Comparison of ENCODE assay signal across 29 mouse cellular contexts in genomic region chr10:69430138-69430537, GRCm38 (mm10). TPM values are rescaled to one million over a fixed set of nuclear protein-coding genes. Genes with fewer than 3 reads are reported as not detected.
DNase-seq lines count a peak whose midpoint lies in the region; ATAC-seq and TF ChIP-seq lines count a peak whose summit lies in the region.
"Had no signal": no experiment of that assay in that cellular context is flagged by ENCODE, and none has a peak within 500 bp of the region (broad histone marks: within the 10 kb centered on the region; RNA-seq: fewer than 3 reads in every experiment).

No protein-coding gene starts in this region.

- no peak for TF ChIP-seq EP300 in heart, adult 2 months (IDR thresholded peaks at IDR 0.05; ENCODE audit: insufficient read depth, low read depth, low read length)
- no peak for TF ChIP-seq EP300 in lung, postnatal 0 days (IDR thresholded peaks at IDR 0.05)
- TF ChIP-seq EP300 in stomach, postnatal 0 days (optimal IDR thresholded peaks at IDR 0.05): no peak

- TF ChIP-seq POLR2A in heart, adult 2 months (IDR thresholded peaks at IDR 0.05; ENCODE audit: insufficient read depth, low read depth, low read length): no peak

- no peak overlapping the region for H3K4me3 ChIP-seq in heart, adult 2 months
- H3K4me3 ChIP-seq in kidney, postnatal 0 days (replicated peaks; ENCODE audit: low read depth, low read length): no peak overlapping the region
- H3K4me3 ChIP-seq in kidney, embryonic 15.5 days (replicated peaks): no peak overlapping the region
- no peak overlapping the region for H3K4me3 ChIP-seq in lung, postnatal 0 days (ENCODE audit: low read depth, low read length)
- no peak overlapping the region for H3K4me3 ChIP-seq in stomach, postnatal 0 days (ENCODE audit: low read depth, low read length)
- H3K4me3 ChIP-seq: embryonic facial prominence, embryonic 15.5 days; gastrocnemius, adult 2 months; hindbrain, embryonic 10.5 days; hindbrain, embryonic 13.5 days had no signal

- H3K9ac ChIP-seq in heart, adult 2 months (ENCODE audit: low read depth, low read length): no peak overlapping the region
- H3K9ac ChIP-seq in kidney, postnatal 0 days (ENCODE audit: low read depth, low read length): no peak overlapping the region
- no peak overlapping the region for H3K9ac ChIP-seq in kidney, embryonic 15.5 days
- H3K9ac ChIP-seq in lung, postnatal 0 days (replicated peaks; ENCODE audit: low read depth): no peak overlapping the region
- no peak overlapping the region for H3K9ac ChIP-seq in stomach, postnatal 0 days (ENCODE audit: low read length)
- H3K9ac ChIP-seq: embryonic facial prominence, embryonic 15.5 days; forebrain, postnatal 0 days; hindbrain, embryonic 13.5 days had no signal

- no peaks in the 10 kb centered on the region for H3K36me3 ChIP-seq in heart, adult 2 months (ENCODE audit: control insufficient read depth, insufficient read depth, low read length)
- H3K36me3 ChIP-seq in kidney, postnatal 0 days (ENCODE audit: insufficient read depth, low read length): no peaks in the 10 kb centered on the region
- no peaks in the 10 kb centered on the region for H3K36me3 ChIP-seq in kidney, embryonic 15.5 days
- no peaks in the 10 kb centered on the region for H3K36me3 ChIP-seq in lung, postnatal 0 days (ENCODE audit: insufficient read depth, low read length)
- H3K36me3 ChIP-seq in stomach, postnatal 0 days (ENCODE audit: control insufficient read depth, insufficient read depth, low read length): no peaks in the 10 kb centered on the region
- H3K36me3 ChIP-seq: embryonic facial prominence, embryonic 15.5 days; G1E; hindbrain, embryonic 10.5 days; hindbrain, embryonic 13.5 days had no signal

- TF ChIP-seq CTCF in heart, adult 2 months (IDR thresholded peaks at IDR 0.05): no peak
- no peak for TF ChIP-seq CTCF in kidney, postnatal 0 days (IDR thresholded peaks at IDR 0.05; ENCODE audit: low read depth)
- no peak for TF ChIP-seq CTCF in lung, postnatal 0 days (IDR thresholded peaks at IDR 0.05)
- no peak for TF ChIP-seq CTCF in stomach, postnatal 0 days (IDR thresholded peaks at IDR 0.05; ENCODE audit: low read depth)

- H3K27ac ChIP-seq in heart, adult 2 months: no peak overlapping the region
- no peak overlapping the region for H3K27ac ChIP-seq in kidney, postnatal 0 days
- no peak overlapping the region for H3K27ac ChIP-seq in kidney, embryonic 15.5 days
- H3K27ac ChIP-seq in lung, postnatal 0 days (ENCODE audit: low read length): no peak overlapping the region
- H3K27ac ChIP-seq in stomach, postnatal 0 days (replicated peaks): no peak overlapping the region
- H3K27ac ChIP-seq: embryonic facial prominence, embryonic 15.5 days; gastrocnemius, adult 2 months; hindbrain, embryonic 10.5 days; hindbrain, embryonic 13.5 days had no signal

- H3K27me3 ChIP-seq in heart, adult 2 months (ENCODE audit: control insufficient read depth, insufficient read depth, low read length): no peaks in the 10 kb centered on the region
- H3K27me3 ChIP-seq in kidney, postnatal 0 days (ENCODE audit: insufficient read depth, low read length): no peaks in the 10 kb centered on the region
- no peaks in the 10 kb centered on the region for H3K27me3 ChIP-seq in kidney, embryonic 15.5 days
- H3K27me3 ChIP-seq in lung, postnatal 0 days (replicated peaks; ENCODE audit: insufficient read depth, low read length): no peaks in the 10 kb centered on the region
- H3K27me3 ChIP-seq in stomach, postnatal 0 days (ENCODE audit: control insufficient read depth, insufficient read depth, low read length): no peaks in the 10 kb centered on the region
- H3K27me3 ChIP-seq: CH12.LX; embryonic facial prominence, embryonic 15.5 days; hindbrain, embryonic 13.5 days had no signal

- 61% methylated on average over 4 of the region's 4 CpGs for WGBS in heart, adult 2 months
- 88% methylated on average over 4 of the region's 4 CpGs for whole genome bisulfite sequencing in kidney, postnatal 0 days
- WGBS in kidney, embryonic 15.5 days: 81% methylated on average over 4 of the region's 4 CpGs
- 43% methylated on average over 4 of the region's 4 CpGs for WGBS in lung, postnatal 0 days
- WGBS in stomach, postnatal 0 days: 29% methylated on average over 4 of the region's 4 CpGs

- H3K79me2 ChIP-seq in heart, adult 2 months (replicated peaks; ENCODE audit: control insufficient read depth, insufficient read depth, low read length): no peaks in the 10 kb centered on the region

- peak; percentile 55 for DNase-seq in heart, adult 11 months
- no peak for DNase-seq in heart, adult 2 months
- DNase-seq in kidney, postnatal 0 days (ENCODE audit: low spot score): peak; percentile 27
- peak; percentile 25 for DNase-seq in lung, postnatal 0 days (ENCODE audit: low spot score)
- DNase-seq in lung, postnatal 10 days: no peak
- peak; percentile 37 for DNase-seq in stomach, postnatal 0 days (ENCODE audit: low spot score)
- DNase-seq in layer of hippocampus, adult 8-10 months (ENCODE audit: low spot score in 2 of 2): no peak
- DNase-seq: adrenal gland, postnatal 10 days; adrenal gland, postnatal 36 days; B cell, adult 2 months; cerebellum, adult 8-10 months; cerebellum, postnatal 10 days; cerebellum, postnatal 36 days; embryo, embryonic 11 days; forebrain, postnatal 0 days; gastrocnemius, adult 2 months; gastrocnemius, postnatal 14 days; heart, postnatal 10 days; heart, postnatal 36 days had no signal

- H3K9me3 ChIP-seq in kidney, postnatal 0 days (replicated peaks; ENCODE audit: low read length): no peaks in the 10 kb centered on the region
- no peaks in the 10 kb centered on the region for H3K9me3 ChIP-seq in kidney, embryonic 15.5 days (replicated peaks)
- no peaks in the 10 kb centered on the region for H3K9me3 ChIP-seq in lung, postnatal 0 days (ENCODE audit: low read length)
- no peaks in the 10 kb centered on the region for H3K9me3 ChIP-seq in stomach, postnatal 0 days (ENCODE audit: control insufficient read depth, low read length)
- H3K9me3 ChIP-seq: embryonic facial prominence, embryonic 15.5 days; hindbrain, embryonic 10.5 days; hindbrain, embryonic 13.5 days had no signal

- H3K4me1 ChIP-seq in heart, adult 2 months (ENCODE audit: control insufficient read depth, insufficient read depth, low read length): no peaks in the 10 kb centered on the region
- no peaks in the 10 kb centered on the region for H3K4me1 ChIP-seq in kidney, postnatal 0 days (replicated peaks; ENCODE audit: insufficient read depth, low read length)
- H3K4me1 ChIP-seq in kidney, embryonic 15.5 days: no peaks in the 10 kb centered on the region
- no peaks in the 10 kb centered on the region for H3K4me1 ChIP-seq in lung, postnatal 0 days (ENCODE audit: insufficient read depth, low read depth, low read length)
- H3K4me1 ChIP-seq in stomach, postnatal 0 days (replicated peaks; ENCODE audit: control insufficient read depth, insufficient read depth): no peaks in the 10 kb centered on the region
- H3K4me1 ChIP-seq: embryonic facial prominence, embryonic 15.5 days; hindbrain, embryonic 10.5 days; hindbrain, embryonic 13.5 days had no signal

- intact Hi-C loops in heart, adult 2 months (cut with DNase I): no loop called here

- ATAC-seq in kidney, postnatal 0 days (replicated peaks; ENCODE audit: low FRiP score, low read depth): no peak
- ATAC-seq in kidney, embryonic 15.5 days (replicated peaks; ENCODE audit: low FRiP score): no peak
- no peak for ATAC-seq in lung, postnatal 0 days
- ATAC-seq in stomach, postnatal 0 days (ENCODE audit: low FRiP score, low TSS enrichment): peak; percentile 88
- ATAC-seq: forebrain, embryonic 14.5 days; forebrain, postnatal 0 days; hindbrain, embryonic 16.5 days; Patski had no signal

- H3K4me2 ChIP-seq in kidney, postnatal 0 days (ENCODE audit: low read length): no peak overlapping the region
- H3K4me2 ChIP-seq in kidney, embryonic 15.5 days: no peak overlapping the region
- H3K4me2 ChIP-seq in lung, postnatal 0 days (replicated peaks; ENCODE audit: low read depth, low read length): no peak overlapping the region
- no peak overlapping the region for H3K4me2 ChIP-seq in stomach, postnatal 0 days (replicated peaks; ENCODE audit: low read depth)
- H3K4me2 ChIP-seq: embryonic facial prominence, embryonic 15.5 days; heart, embryonic 11.5 days; hindbrain, embryonic 13.5 days had no signal

RNA-seq across cellular contexts. Expression of gene Ank3, which starts 31.6 kb away (rescaled TPM):
- 10 to 100 TPM; 64.6 to 80.3 TPM for total RNA-seq in heart, adult 2 months (2021)
- 16.8 and 19.5 TPM in 2 replicates for polyA plus RNA-seq in heart, adult 2 months (2012; rRNA removed)
- 48.8 and 52.4 TPM in 2 replicates for polyA plus RNA-seq in kidney, postnatal 0 days (2015; fragmentation: Nextera tagmentation; extraction: Ambion mirVana)
- 43.9 and 47.9 TPM in 2 replicates for polyA plus RNA-seq in kidney, embryonic 15.5 days (2015; fragmentation: Nextera tagmentation; extraction: Ambion mirVana)
- 24.5 and 31.5 TPM in 2 replicates for polyA plus RNA-seq in lung, postnatal 0 days (2015; fragmentation: Nextera tagmentation; extraction: Ambion mirVana)
- 16.0 and 16.8 TPM in 2 replicates for polyA plus RNA-seq in stomach, postnatal 0 days (2015; fragmentation: Nextera tagmentation; extraction: Ambion mirVana)
- 100 to 1,000 TPM; 396 to 490 (median 435) TPM for total RNA-seq in layer of hippocampus, adult 8-10 months (2022)
- polyA plus RNA-seq: G1E had no signal

Comparison
In these comparisons a context has a peak if more than half of its experiments do, and no peak if none do; other contexts are left out.
1. DNase-seq: peak in heart, adult 11 months (single experiment), kidney, postnatal 0 days (single experiment), lung, postnatal 0 days (single experiment) and stomach, postnatal 0 days (single experiment); none in heart, adult 2 months (0 of 2), lung, postnatal 10 days (single experiment) and layer of hippocampus, adult 8-10 months (0 of 2).